Mouse (Mus musculus) regulatory T cell (primary cell): ENCODE measurements at regions not wholly inside any gene's neighbourhood (a gene's known extent, or its start where the extent isn't known, plus 50 kb on each side); places are given as distances from the start of the nearest gene placed in this dataset.

Source experiments
- in situ Hi-C: fragments of 300-600 bp; cut with MboI, MseI; formaldehyde crosslinking; loops from one replicate; pipeline ENCODE4 v1.15.1; 2025; ENCODE audit warnings: high pct_unique_total_duplicates

DNA sequence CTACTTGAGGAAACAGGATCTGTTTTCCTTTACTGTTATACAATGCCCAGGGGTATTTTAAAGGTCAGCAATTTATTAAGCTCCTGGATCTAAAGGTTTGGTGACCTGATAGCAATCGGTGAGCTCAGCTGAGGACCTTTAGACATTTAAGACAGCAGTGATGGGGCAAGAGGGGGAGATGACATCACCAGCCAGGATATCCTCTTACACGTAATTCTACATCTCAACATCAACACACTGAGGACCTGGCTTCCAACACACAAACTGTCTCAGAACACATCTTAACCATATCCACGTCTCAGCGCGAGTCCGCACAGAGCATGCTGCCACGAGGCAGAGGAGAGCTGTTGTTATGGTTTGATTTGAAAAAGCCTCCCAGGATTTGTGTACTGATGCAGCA is 69.2 kb downstream of the Nhlrc3 start:
- in situ Hi-C loops, result no loop called here

GRCm38 (mm10) chr3:53381704-53382581 is 81.2 kb downstream of the Nhlrc3 start:
- in situ Hi-C loops, result no loop called here

GRCm38 (mm10) chr3:53379519-53380181 is 83.5 kb downstream of the Nhlrc3 start:
- in situ Hi-C loops, result no loop called here

GRCm38 (mm10) chr3:53376864-53377447 is 86.2 kb downstream of the Nhlrc3 start:
- in situ Hi-C loops, result no loop called here

- in situ Hi-C loops, result no loop called here
Measured at GRCm38 (mm10) chr3:53372887-53373286, 90.2 kb downstream of the Nhlrc3 start.

DNA sequence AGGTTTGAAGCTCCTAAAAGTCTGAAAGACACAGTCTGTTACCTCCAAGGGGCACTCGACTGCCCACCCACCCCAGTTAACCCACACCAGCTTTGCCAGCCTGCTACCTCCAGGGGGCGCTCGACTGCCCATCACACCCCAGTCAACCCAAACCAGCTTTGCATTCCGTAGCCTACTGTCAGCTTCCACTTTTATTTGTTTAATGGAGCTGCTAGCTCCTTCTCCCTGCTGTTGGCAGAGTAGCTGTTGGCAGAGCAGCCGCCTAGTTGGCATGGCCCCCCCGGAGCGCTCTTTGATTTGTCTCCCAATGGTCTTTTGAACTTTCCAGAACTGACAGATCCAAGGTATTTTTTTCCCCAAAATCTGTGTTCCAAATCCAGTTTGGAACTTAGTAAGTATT is 91.2 kb downstream of the Nhlrc3 start:
- in situ Hi-C loops, result no loop called here

- in situ Hi-C loops, result no loop called here
Measured at GRCm38 (mm10) chr3:53361202-53361601, 101.9 kb downstream of the Nhlrc3 start.

- in situ Hi-C loops, result no loop called here
Measured at GRCm38 (mm10) chr3:53353693-53354092, 109.4 kb downstream of the Nhlrc3 start.

- in situ Hi-C loops, result no loop called here
Measured at GRCm38 (mm10) chr3:53353282-53353681, 109.8 kb downstream of the Nhlrc3 start.

GRCm38 (mm10) chr3:53343638-53344037 is 119.5 kb downstream of the Nhlrc3 start:
- in situ Hi-C loops, result no loop called here

DNA sequence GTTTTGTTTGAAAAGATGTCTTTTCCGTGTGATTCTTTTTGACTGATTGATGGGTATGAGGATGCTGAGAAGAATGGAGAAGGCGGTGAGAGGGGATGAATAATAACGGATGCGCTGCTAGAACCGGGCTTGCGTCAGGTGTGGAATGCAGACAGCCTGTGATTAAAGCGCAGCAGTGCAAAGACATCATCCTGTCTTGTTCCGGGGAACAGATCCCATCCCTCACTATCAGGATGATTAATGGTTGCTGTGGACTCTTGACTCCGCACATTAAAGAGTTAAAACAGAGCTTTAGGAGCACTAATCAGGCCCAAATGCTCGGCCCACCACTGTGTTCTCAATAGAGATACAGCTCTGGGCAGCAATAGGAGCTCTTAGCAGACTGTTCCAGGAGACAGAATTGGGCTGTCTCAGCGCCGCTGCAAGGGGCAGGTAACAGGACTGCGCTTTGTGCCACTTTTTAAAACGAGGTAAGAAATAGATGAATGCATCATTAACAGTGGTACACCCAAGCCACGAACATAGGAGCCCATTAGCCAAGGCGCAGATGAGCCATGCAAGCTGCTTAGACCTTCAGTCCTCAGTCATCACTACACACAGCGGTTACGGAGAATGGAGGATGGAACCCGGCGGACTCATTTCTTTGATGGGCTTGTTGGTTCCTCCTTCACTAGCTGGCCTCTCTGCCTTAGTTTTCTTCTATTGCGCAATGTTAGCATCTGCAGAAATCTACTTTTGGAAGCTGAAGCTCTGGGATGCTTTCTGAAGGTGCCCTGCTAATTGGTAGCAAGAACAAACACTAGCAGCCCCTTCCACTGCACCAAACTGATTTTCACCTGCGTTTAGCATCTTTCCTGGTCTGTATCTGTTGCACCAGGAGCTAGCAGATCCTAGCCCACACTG is 121.6 kb downstream of the Nhlrc3 start:
- in situ Hi-C loops, result no loop called here

DNA sequence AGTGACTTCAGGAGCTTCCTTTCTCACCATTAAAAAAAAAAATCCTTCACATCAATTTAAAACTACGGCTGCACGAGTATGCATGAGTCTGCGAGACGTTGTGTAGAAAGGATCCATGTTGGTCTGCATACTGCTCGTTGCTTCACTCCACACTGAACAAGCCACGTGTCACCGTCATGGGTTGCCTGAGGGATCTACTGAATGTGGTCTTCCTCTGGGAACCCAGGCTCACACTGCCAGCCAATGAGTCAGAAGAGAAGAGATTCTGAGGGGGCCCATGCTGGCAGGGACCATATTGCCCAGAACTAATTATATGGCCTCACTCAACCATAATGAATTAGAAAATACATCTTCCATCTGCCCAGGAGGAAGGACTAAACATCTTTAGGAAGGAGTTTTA is 124.6 kb downstream of the Nhlrc3 start:
- in situ Hi-C loops, result no loop called here

- in situ Hi-C loops, result no loop called here
Measured at GRCm38 (mm10) chr3:53334051-53334450, 129.1 kb downstream of the Nhlrc3 start.

GRCm38 (mm10) chr3:53329528-53329927 is 133.6 kb downstream of the Nhlrc3 start:
- in situ Hi-C loops, result loop anchor here (10.0 kb wide), 1 partner anchor 1085 kb away; no protein-coding TSS in a partner anchor

- in situ Hi-C loops, result loop anchor here (10.0 kb wide), 1 partner anchor 1083 kb away; no protein-coding TSS in a partner anchor
Measured at GRCm38 (mm10) chr3:53327424-53327823, 135.7 kb downstream of the Nhlrc3 start.

GRCm38 (mm10) chr3:53326967-53327366 is 136.2 kb downstream of the Nhlrc3 start:
- in situ Hi-C loops, result loop anchor here (10.0 kb wide), 1 partner anchor 1082 kb away; no protein-coding TSS in a partner anchor

- in situ Hi-C loops, result loop anchor here (10.0 kb wide), 1 partner anchor 1080 kb away; no protein-coding TSS in a partner anchor
Measured at GRCm38 (mm10) chr3:53325080-53325479, 138.1 kb downstream of the Nhlrc3 start.

GRCm38 (mm10) chr3:53324386-53324785 is 138.7 kb downstream of the Nhlrc3 start:
- in situ Hi-C loops, result loop anchor here (10.0 kb wide), 1 partner anchor 1080 kb away; no protein-coding TSS in a partner anchor

GRCm38 (mm10) chr3:53315449-53315848 is 147.7 kb downstream of the Nhlrc3 start:
- in situ Hi-C loops, result no loop called here
